Mouse (Mus musculus) stomach, postnatal 0 days (tissue): ENCODE results near the gene Colq. TPM values are rescaled to one million over a fixed set of nuclear protein-coding genes. Genes with fewer than 3 reads are reported as not detected.
A peak's percentile ranks its signal among the peaks of the same experiment; 100 is the strongest.

ENCODE experiments used
- ATAC-seq: fragments of 200-750 bp; cut with Nextera tagmentation; 2 replicates; pipeline ENCODE4 v1.8.0; 2017; ENCODE audit not compliant: low FRiP score, low TSS enrichment
- DNase-seq: peaks from one replicate; pipeline ENCODE4 v3.0.0-alpha.2; 2016; ENCODE audit warnings: low spot score
- H3K27ac ChIP-seq: fragments of 300-500 bp; sonication (generic); replicated peaks from 2 replicates; pipeline ENCODE4 v1.5.1; 2014; ENCODE audit warnings: mild to moderate bottlenecking, control low read depth
- H3K27me3 ChIP-seq: fragments of 300-500 bp; sonication (generic); 2 replicates; pipeline ENCODE4 v1.6.1; 2014; ENCODE audit warnings: low read length; ENCODE audit not compliant: control insufficient read depth, insufficient read depth
- H3K36me3 ChIP-seq: fragments of 300-500 bp; sonication (generic); 2 replicates; pipeline ENCODE4 v1.6.1; 2014; ENCODE audit warnings: low read length, mixed read lengths; ENCODE audit not compliant: control insufficient read depth, insufficient read depth
- H3K4me1 ChIP-seq: fragments of 300-500 bp; sonication (generic); replicated peaks from 2 replicates; pipeline ENCODE4 v1.6.1; 2014; ENCODE audit warnings: antibody characterized with exemption; ENCODE audit not compliant: control insufficient read depth, insufficient read depth
- H3K4me2 ChIP-seq: fragments of 300-500 bp; sonication (generic); replicated peaks from 2 replicates; pipeline ENCODE4 v1.6.1; 2014; ENCODE audit warnings: low read depth, mild to moderate bottlenecking, control low read depth, moderate library complexity
- H3K4me3 ChIP-seq: fragments of 300-500 bp; sonication (generic); 2 replicates; pipeline ENCODE4 v1.5.1; 2014; ENCODE audit warnings: low read depth, low read length, control low read depth
- H3K9ac ChIP-seq: fragments of 300-500 bp; sonication (generic); 2 replicates; pipeline ENCODE4 v1.6.1; 2014; ENCODE audit warnings: mild to moderate bottlenecking, low read length, control low read depth, mixed read lengths
- H3K9me3 ChIP-seq: fragments of 300-500 bp; sonication (generic); 2 replicates; pipeline ENCODE4 v1.6.1; 2016; ENCODE audit warnings: low read length; ENCODE audit not compliant: control insufficient read depth
- CTCF ChIP-seq: IDR thresholded peaks from 2 replicates; pipeline ENCODE4 v1.5.1; 2016; ENCODE audit warnings: antibody characterized with exemption, low read depth, mild to moderate bottlenecking, moderate library complexity
- EP300 ChIP-seq: optimal IDR thresholded peaks from 2 replicates; pipeline ENCODE3; 2016; ENCODE audit warnings: antibody characterized with exemption
- WGBS: fragments of 180-500 bp; shearing (Covaris S2); extraction: QIAGEN DNeasy Blood & Tissue Kit; methylation state at CpG from one replicate; pipeline ENCODE4 v1.1.7; 2014; 5-methylcytosine and 5-hydroxymethylcytosine counted together
- polyA plus RNA-seq: library from polyadenylated mRNA; unstranded; fragments of >200 nt; fragmentation: Nextera tagmentation; extraction: Ambion mirVana; gene quantifications from 2 replicates; pipeline ENCODE4 v1.2.1, GENCODE M21; 2015

Colq gene
- polyA plus RNA-seq, 1 experiment from 2014 or later: 0.91 TPM

- H3K36me3 ChIP-seq: no peaks in the 10 kb centered on the region
- no peaks in the 10 kb centered on the region for H3K4me1 ChIP-seq
- H3K4me2 ChIP-seq: no peak overlapping the region
- no peak overlapping the region for H3K4me3 ChIP-seq
- DNase-seq: no peak
- no peaks in the 10 kb centered on the region for H3K27me3 ChIP-seq
- H3K9me3 ChIP-seq: no peaks in the 10 kb centered on the region
- WGBS: 70% methylated on average over 4 of the region's 4 CpGs
- H3K27ac ChIP-seq: no peak overlapping the region
- TF ChIP-seq CTCF (no peak), EP300 (no peak)
- H3K9ac ChIP-seq: no peak overlapping the region
- no peak for ATAC-seq
These were observed 60.3 kb downstream of the Colq start for GRCm38 (mm10) chr14:31530847-31531246.

- no peak for TF ChIP-seq EP300
- TF ChIP-seq CTCF: no peak
These were observed 65.9 kb downstream of the Colq start for GRCm38 (mm10) chr14:31525040-31525810.

GRCm38 (mm10) chr14:31521318-31521717 is 69.8 kb downstream of the Colq start:
- WGBS: 49% methylated on average over 2 of the region's 2 CpGs
- TF ChIP-seq EP300: no peak
- TF ChIP-seq CTCF: no peak
- no peaks in the 10 kb centered on the region for H3K27me3 ChIP-seq
- H3K4me3 ChIP-seq: no peak overlapping the region
- no peak for ATAC-seq
- H3K9me3 ChIP-seq: no peaks in the 10 kb centered on the region
- no peak for DNase-seq
- no peak overlapping the region for H3K27ac ChIP-seq
- no peaks in the 10 kb centered on the region for H3K36me3 ChIP-seq
- no peak overlapping the region for H3K9ac ChIP-seq
- no peak overlapping the region for H3K4me2 ChIP-seq
- no peaks in the 10 kb centered on the region for H3K4me1 ChIP-seq

More at GRCm38 (mm10) chr14:31525040-31525810, 65.9 kb downstream of the Colq start:
- no peak overlapping the region for H3K4me2 ChIP-seq
- no peak overlapping the region for H3K9ac ChIP-seq
- no peaks in the 10 kb centered on the region for H3K9me3 ChIP-seq
- no peak for DNase-seq
- no peaks in the 10 kb centered on the region for H3K36me3 ChIP-seq
- WGBS: 68% methylated on average over 7 of the region's 7 CpGs
- no peak for ATAC-seq
- H3K4me1 ChIP-seq: no peaks in the 10 kb centered on the region
- H3K4me3 ChIP-seq: no peak overlapping the region
- H3K27ac ChIP-seq: no peak overlapping the region
- H3K27me3 ChIP-seq: no peaks in the 10 kb centered on the region

GRCm38 (mm10) chr14:31519165-31519564 is 72.0 kb downstream of the Colq start:
- H3K27ac ChIP-seq: no peak overlapping the region
- no peaks in the 10 kb centered on the region for H3K9me3 ChIP-seq
- no peaks in the 10 kb centered on the region for H3K27me3 ChIP-seq
- TF ChIP-seq EP300 (no peak), CTCF (peak; percentile 86)
- WGBS: 16% methylated on average over 3 of the region's 3 CpGs
- H3K4me3 ChIP-seq: no peak overlapping the region
- no peaks in the 10 kb centered on the region for H3K36me3 ChIP-seq
- peak overlapping the region; percentile 12; the same call in 1 of the 2 replicates for H3K4me2 ChIP-seq
- no peaks in the 10 kb centered on the region for H3K4me1 ChIP-seq
- DNase-seq (peak; percentile 46), ATAC-seq (peak; percentile 76)
- no peak overlapping the region for H3K9ac ChIP-seq

- no peaks in the 10 kb centered on the region for H3K4me1 ChIP-seq
- 88% methylated on average over 2 of the region's 2 CpGs for WGBS
- ATAC-seq: no peak
- no peak overlapping the region for H3K4me2 ChIP-seq
- H3K4me3 ChIP-seq: no peak overlapping the region
- no peak for DNase-seq
- H3K9ac ChIP-seq: no peak overlapping the region
- H3K9me3 ChIP-seq: no peaks in the 10 kb centered on the region
- H3K27me3 ChIP-seq: no peaks in the 10 kb centered on the region
- H3K36me3 ChIP-seq: 0 out of 2 replicates have a peak, but pooled peaks cover 2% of the 10 kb centered on the region
- no peak overlapping the region for H3K27ac ChIP-seq
- no peak for TF ChIP-seq EP300
These were observed 75.2 kb downstream of the Colq start for GRCm38 (mm10) chr14:31515895-31516294.

GRCm38 (mm10) chr14:31510322-31510721 is 80.8 kb downstream of the Colq start:
- no peaks in the 10 kb centered on the region for H3K27me3 ChIP-seq
- no peaks in the 10 kb centered on the region for H3K9me3 ChIP-seq
- DNase-seq: no peak
- no peak overlapping the region for H3K27ac ChIP-seq
- H3K4me2 ChIP-seq: no peak overlapping the region
- H3K4me3 ChIP-seq: no peak overlapping the region
- H3K4me1 ChIP-seq: no peaks in the 10 kb centered on the region
- TF ChIP-seq EP300 (no peak), CTCF (no peak)
- no peak for ATAC-seq
- peaks cover 27% of the 10 kb centered on the region for H3K36me3 ChIP-seq
- 87% methylated on average over 3 of the region's 3 CpGs for WGBS
- no peak overlapping the region for H3K9ac ChIP-seq
